Mouse (Mus musculus) stomach, adult 2 months (tissue): Measurements from ENCODE around the gene Dlgap1. TPM values are rescaled to one million over a fixed set of nuclear protein-coding genes. Genes with fewer than 3 reads are reported as not detected.

ENCODE experiments used
- polyA plus RNA-seq: library from polyadenylated mRNA; depleted of rRNA; stranded (reverse); fragments of >200 nt; gene quantifications from 2 replicates; pipeline ENCODE4 v1.2.3, GENCODE M21; 2012; rRNA removed

Dlgap1 gene
- 4.4 and 8.6 TPM in 2 replicates for polyA plus RNA-seq

DNA sequence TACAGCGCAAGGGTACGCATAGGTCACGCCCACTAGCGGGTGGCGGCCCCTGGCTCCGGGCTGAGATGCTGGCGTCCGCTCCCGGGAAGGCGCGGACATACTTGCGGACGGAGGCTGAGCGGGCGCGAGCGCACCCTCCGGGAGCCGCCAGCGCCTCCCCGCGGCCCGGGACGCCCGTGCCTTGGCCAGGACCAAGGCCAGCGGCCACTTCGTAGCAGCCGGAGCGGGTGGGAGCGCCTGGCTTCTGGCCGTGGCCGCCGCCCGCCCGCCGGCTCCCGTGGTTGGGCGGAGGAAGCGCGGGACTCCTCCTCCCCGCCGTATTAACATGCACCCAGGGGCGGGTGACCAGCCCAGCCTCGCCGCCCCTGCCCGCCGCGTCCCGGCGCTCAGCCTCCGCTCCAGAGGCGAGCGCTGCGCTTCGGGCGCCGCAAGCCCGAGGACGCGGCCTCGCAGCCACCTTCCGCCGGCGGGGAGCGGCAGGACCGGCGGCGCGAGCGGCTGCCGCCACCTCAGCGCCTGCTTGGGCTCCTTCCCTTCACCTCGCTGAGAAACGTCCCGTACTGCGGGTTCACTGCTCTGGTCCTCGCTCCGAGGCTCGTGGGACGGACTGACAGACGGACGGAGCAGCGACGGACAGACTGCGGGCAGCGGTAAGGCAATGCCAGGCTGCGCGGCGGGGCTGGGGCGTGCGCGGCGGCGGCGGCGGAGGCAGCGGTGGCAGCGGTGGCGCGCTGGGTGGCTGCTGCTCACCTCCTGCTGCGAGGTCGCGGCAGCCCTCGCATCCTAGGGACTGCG, at the start of gene Dlgap1:
Dlgap1 (plus strand) TSS at position 53 of the 795 bp plus-strand sequence.

DNA sequence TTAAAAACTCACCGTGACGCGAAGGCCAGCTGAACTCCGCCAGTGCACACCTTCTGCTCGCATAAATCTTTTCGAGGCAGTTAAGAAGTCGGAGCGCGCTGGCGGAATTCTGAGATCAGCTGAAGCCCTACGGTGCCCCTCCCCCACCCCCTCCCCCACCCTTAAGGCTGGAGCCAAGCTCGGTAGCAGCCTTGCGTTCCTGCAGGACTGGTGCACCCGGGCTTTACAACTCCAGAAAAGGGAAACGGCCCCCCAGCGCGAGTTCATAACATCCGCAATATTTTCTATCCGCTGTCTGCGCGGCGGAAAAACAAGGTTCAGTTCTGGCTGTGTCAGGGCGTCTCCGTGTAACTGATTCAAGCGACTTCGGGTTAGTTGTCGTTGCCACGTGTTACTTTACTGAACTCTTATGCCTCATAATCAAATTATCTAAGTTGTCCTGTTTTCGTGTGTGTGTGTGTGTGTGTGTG, 884.6 kb downstream of the Dlgap1 start, which contains the start of gene Tgif1:
Tgif1 (minus strand) TSS at position 111 of the 470 bp plus-strand sequence.

